Mouse (Mus musculus) hindbrain, embryonic 12.5 days (tissue): ENCODE measurements around the gene Eif5a. TPM values are rescaled to one million over a fixed set of nuclear protein-coding genes. Genes with fewer than 3 reads are reported as not detected.

ENCODE experiments used
- ATAC-seq: fragments of 200-750 bp; cut with Nextera tagmentation; 2 replicates; pipeline ENCODE4 v1.8.0; 2017; ENCODE audit warnings: moderate TSS enrichment; ENCODE audit not compliant: low FRiP score
- H3K27ac ChIP-seq: fragments of 300-500 bp; sonication (generic); 2 replicates; pipeline ENCODE4 v1.5.1; 2016; ENCODE audit warnings: mild to moderate bottlenecking
- H3K27me3 ChIP-seq: fragments of 300-500 bp; sonication (generic); 2 replicates; pipeline ENCODE4 v1.6.1; 2016; ENCODE audit warnings: mild to moderate bottlenecking
- H3K36me3 ChIP-seq: fragments of 300-500 bp; sonication (generic); 2 replicates; pipeline ENCODE4 v1.6.1; 2016; ENCODE audit warnings: mild to moderate bottlenecking
- H3K4me1 ChIP-seq: fragments of 300-500 bp; sonication (generic); 2 replicates; pipeline ENCODE4 v1.6.1; 2016
- H3K4me2 ChIP-seq: fragments of 300-500 bp; sonication (generic); replicated peaks from 2 replicates; pipeline ENCODE4 v1.6.1; 2016; ENCODE audit warnings: mild to moderate bottlenecking
- H3K4me3 ChIP-seq: fragments of 300-500 bp; sonication (generic); 2 replicates; pipeline ENCODE4 v1.5.1; 2016; ENCODE audit warnings: mild to moderate bottlenecking
- H3K9ac ChIP-seq: fragments of 300-500 bp; sonication (generic); 2 replicates; pipeline ENCODE4 v1.6.1; 2016; ENCODE audit warnings: mild to moderate bottlenecking, moderate library complexity
- H3K9me3 ChIP-seq: fragments of 300-500 bp; sonication (generic); replicated peaks from 2 replicates; pipeline ENCODE4 v1.6.1; 2016; ENCODE audit warnings: mild to moderate bottlenecking
- WGBS: fragments of 180-500 bp; shearing (Covaris S2); methylation state at CpG from one replicate; pipeline ENCODE4 v1.1.7; 2016; 5-methylcytosine and 5-hydroxymethylcytosine counted together
- microRNA-seq: library from miRNA; unstranded; fragments of <30 nt; microRNA quantifications from one replicate; pipeline ENCODE4, GENCODE M21; 2017
- polyA plus RNA-seq: library from polyadenylated mRNA; unstranded; fragments of >200 nt; fragmentation: Nextera tagmentation; extraction: Ambion mirVana; gene quantifications from 2 replicates; pipeline ENCODE4 v1.2.1, GENCODE M21; 2016

Eif5a gene
- polyA plus RNA-seq, 1 experiment from 2014 or later: 1,360 TPM

- no peak overlapping the region for H3K4me2 ChIP-seq
- peak overlapping the region; percentile 17; the same call in 1 of the 2 replicates for H3K27ac ChIP-seq
- 67% methylated on average over 7 of the region's 7 CpGs for WGBS
- peaks cover 12% of the 10 kb centered on the region for H3K27me3 ChIP-seq
- H3K4me1 ChIP-seq: peaks cover 24% of the 10 kb centered on the region
- no peak for ATAC-seq
- H3K9ac ChIP-seq: no peak overlapping the region
- H3K4me3 ChIP-seq: no peak overlapping the region
- no peaks in the 10 kb centered on the region for H3K36me3 ChIP-seq
- no peaks in the 10 kb centered on the region for H3K9me3 ChIP-seq
These were observed 45.6 kb downstream of the Eif5a start for GRCm38 (mm10) chr11:69876186-69876585.

- ATAC-seq: no peak
- Histone ChIP-seq H3K4me1 (peaks cover 5% of the 10 kb centered on the region), H3K9me3 (no peaks in the 10 kb centered on the region), H3K27me3 (no peaks in the 10 kb centered on the region; the same call in 1 of the 2 replicates), H3K36me3 (no peaks in the 10 kb centered on the region), H3K27ac (no peak overlapping the region), H3K4me3 (no peak overlapping the region), H3K4me2 (no peak overlapping the region), H3K9ac (no peak overlapping the region)
- WGBS: 87% methylated on average over 4 of the region's 4 CpGs
These were observed 49.3 kb downstream of the Eif5a start for GRCm38 (mm10) chr11:69872451-69872850.

- no peak for ATAC-seq
- H3K27me3 ChIP-seq: peaks cover 4% of the 10 kb centered on the region; the same call in 1 of the 2 replicates
- 86% methylated on average over 7 of the region's 7 CpGs for WGBS
- H3K9ac ChIP-seq: no peak overlapping the region
- H3K4me3 ChIP-seq: no peak overlapping the region
- H3K27ac ChIP-seq: no peak overlapping the region
- no peaks in the 10 kb centered on the region for H3K4me1 ChIP-seq
- no peaks in the 10 kb centered on the region for H3K9me3 ChIP-seq
- H3K36me3 ChIP-seq: no peaks in the 10 kb centered on the region
- H3K4me2 ChIP-seq: no peak overlapping the region
These were observed 49.9 kb downstream of the Eif5a start for GRCm38 (mm10) chr11:69871822-69872221.

DNA sequence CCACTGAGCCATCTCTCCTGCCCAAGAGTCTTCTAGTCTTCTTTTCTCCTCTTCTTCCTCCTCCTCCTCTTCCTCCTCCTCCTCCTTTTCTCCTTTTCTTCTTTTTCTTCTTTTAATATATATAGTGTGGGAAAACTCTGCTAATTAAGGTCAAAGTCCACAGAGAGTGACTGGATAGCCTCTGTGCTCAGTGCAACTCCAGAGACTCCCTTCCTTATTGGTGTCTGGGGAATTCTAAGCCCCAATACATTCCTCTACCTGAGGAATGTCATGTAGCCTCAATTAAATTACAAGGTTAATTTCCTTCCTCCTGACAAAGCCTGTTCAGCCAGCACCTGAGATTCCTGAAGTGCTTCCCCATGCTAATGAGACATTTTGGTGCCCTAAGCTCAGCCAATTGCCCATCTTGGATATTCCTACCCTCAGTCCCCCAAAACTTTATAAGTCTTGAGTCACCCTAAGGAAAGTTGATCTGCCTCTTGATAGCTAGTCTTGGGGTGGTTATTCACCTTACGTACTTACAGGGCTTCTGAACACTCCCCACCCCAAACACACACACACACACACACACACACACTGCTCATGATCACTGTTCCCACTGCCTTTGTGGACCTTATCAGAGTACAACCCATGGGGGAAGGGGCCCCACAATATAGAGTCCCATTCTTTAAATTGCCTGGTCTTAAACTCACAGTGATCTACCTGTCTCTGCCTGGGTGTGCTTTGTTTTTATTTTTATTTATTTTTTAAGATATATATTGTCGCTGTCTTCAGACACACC lies 51.3 kb downstream of the Eif5a start:
- Histone ChIP-seq H3K4me2 (no peak overlapping the region), H3K27me3 (peaks cover 5% of the 10 kb centered on the region; the same call in 1 of the 2 replicates), H3K4me3 (no peak overlapping the region), H3K9me3 (no peaks in the 10 kb centered on the region), H3K27ac (no peak overlapping the region), H3K9ac (no peak overlapping the region), H3K36me3 (no peaks in the 10 kb centered on the region), H3K4me1 (no peaks in the 10 kb centered on the region)
- WGBS: 95% methylated on average over 2 of the region's 2 CpGs
- no peak for ATAC-seq

- WGBS: 74% methylated on average over 9 of the region's 9 CpGs
- H3K9me3 ChIP-seq: no peaks in the 10 kb centered on the region
- no peak for ATAC-seq
- no peak overlapping the region for H3K4me2 ChIP-seq
- H3K9ac ChIP-seq: no peak overlapping the region
- H3K4me1 ChIP-seq: no peaks in the 10 kb centered on the region
- no peak overlapping the region for H3K4me3 ChIP-seq
- H3K27ac ChIP-seq: no peak overlapping the region
- H3K27me3 ChIP-seq: 0 out of 2 replicates have a peak, but pooled peaks cover 5% of the 10 kb centered on the region
- H3K36me3 ChIP-seq: no peaks in the 10 kb centered on the region
These were observed 54.4 kb downstream of the Eif5a start for GRCm38 (mm10) chr11:69867335-69867734.

Small RNA genes within 50 kb of the gene (microRNA-seq; reads per million reads assigned to microRNA genes)
- gene Mir6924: not detected

Other genes starting within 250 kb of the Eif5a start
- gene Eif4a1, start 249.5 kb downstream of the Eif5a start, polyA plus RNA-seq: 555 and 589 TPM in 2 replicates
- 105 and 106 TPM in 2 replicates for gene Senp3, start 239.9 kb downstream of the Eif5a start, polyA plus RNA-seq
- gene Tnfsf13, start 236.2 kb downstream of the Eif5a start, polyA plus RNA-seq: 0.42 and 0.49 TPM in 2 replicates
- 3.1 and 3.4 TPM in 2 replicates for gene Tnfsf12, start 226.1 kb downstream of the Eif5a start, polyA plus RNA-seq
- gene Tnfsfm13, start 225.9 kb downstream of the Eif5a start, polyA plus RNA-seq: 0.80 and 1.9 TPM in 2 replicates
- 32.2 and 39.0 TPM in 2 replicates for gene Polr2a, start 163.3 kb downstream of the Eif5a start, polyA plus RNA-seq
- gene Slc35g3, start 160.0 kb downstream of the Eif5a start, polyA plus RNA-seq: 0.40 and 0.61 TPM in 2 replicates
- gene Zbtb4, start 156.0 kb downstream of the Eif5a start, polyA plus RNA-seq: 2.3 and 2.4 TPM in 2 replicates
- 3.0 and 5.9 TPM in 2 replicates for gene Chrnb1, start 126.0 kb downstream of the Eif5a start, polyA plus RNA-seq
- gene Fgf11, start 120.1 kb downstream of the Eif5a start, polyA plus RNA-seq: 3.7 and 4.2 TPM in 2 replicates
- gene Tmem102, start 116.3 kb downstream of the Eif5a start, polyA plus RNA-seq: 1.6 and 2.4 TPM in 2 replicates
- gene Gm39566, start 106.7 kb downstream of the Eif5a start, polyA plus RNA-seq: not detected in 2 replicates
- 0.14 TPM in 1 of 2 replicates, not detected in the other for gene Spem2, start 103.5 kb downstream of the Eif5a start, polyA plus RNA-seq
- 0.21 and 0.46 TPM in 2 replicates for gene Spem1, start 99.8 kb downstream of the Eif5a start, polyA plus RNA-seq
- gene Nlgn2, start 84.2 kb downstream of the Eif5a start, polyA plus RNA-seq: 14.7 and 14.9 TPM in 2 replicates
- 268 and 314 TPM in 2 replicates for gene Tmem256, start 83.4 kb downstream of the Eif5a start, polyA plus RNA-seq
- 74.9 and 87.3 TPM in 2 replicates for gene Plscr3, start 75.6 kb downstream of the Eif5a start, polyA plus RNA-seq
- gene Tnk1, start 63.2 kb downstream of the Eif5a start, polyA plus RNA-seq: 0.57 and 1.4 TPM in 2 replicates
- gene Tmem95, start 43.9 kb downstream of the Eif5a start, polyA plus RNA-seq: not detected in 2 replicates
- 2.9 and 3.2 TPM in 2 replicates for gene Kctd11, start 40.6 kb downstream of the Eif5a start, polyA plus RNA-seq
- gene Acap1, start 26.4 kb downstream of the Eif5a start, polyA plus RNA-seq: 0.86 and 0.92 TPM in 2 replicates
- gene 2810408A11Rik, start 21.0 kb downstream of the Eif5a start, polyA plus RNA-seq: 17.8 TPM in 2 replicates
- gene Neurl4, start 20.9 kb downstream of the Eif5a start, polyA plus RNA-seq: 15.0 and 15.2 TPM in 2 replicates
- gene Gps2, start 8.1 kb downstream of the Eif5a start, polyA plus RNA-seq: 84.7 and 90.1 TPM in 2 replicates
- gene Ybx2, start 13.8 kb upstream of the Eif5a start, polyA plus RNA-seq: 5.5 and 9.0 TPM in 2 replicates
- 9.6 and 12.9 TPM in 2 replicates for gene Slc2a4, start 26.2 kb upstream of the Eif5a start, polyA plus RNA-seq
- gene Cldn7, start 42.8 kb upstream of the Eif5a start, polyA plus RNA-seq: 9.5 and 21.8 TPM in 2 replicates
- 22.4 and 26.1 TPM in 2 replicates for gene Ctdnep1, start 59.2 kb upstream of the Eif5a start, polyA plus RNA-seq
- 123 and 127 TPM in 2 replicates for gene Elp5, start 60.6 kb upstream of the Eif5a start, polyA plus RNA-seq
- gene Gabarap, start 69.2 kb upstream of the Eif5a start, polyA plus RNA-seq: 598 and 607 TPM in 2 replicates
- 87.8 and 96.2 TPM in 2 replicates for gene Phf23, start 73.8 kb upstream of the Eif5a start, polyA plus RNA-seq
- gene Dvl2, start 78.6 kb upstream of the Eif5a start, polyA plus RNA-seq: 45.9 and 46.4 TPM in 2 replicates
- 59.8 and 61.9 TPM in 2 replicates for gene Acadvl, start 93.5 kb upstream of the Eif5a start, polyA plus RNA-seq
- gene Dlg4, start 95.0 kb upstream of the Eif5a start, polyA plus RNA-seq: 23.0 and 28.5 TPM in 2 replicates
- gene Asgr1, start 132.1 kb upstream of the Eif5a start, polyA plus RNA-seq: 0.56 and 0.89 TPM in 2 replicates
- not detected in 2 replicates for gene Asgr2, start 170.7 kb upstream of the Eif5a start, polyA plus RNA-seq
- gene Mgl2, start 208.4 kb upstream of the Eif5a start, polyA plus RNA-seq: 0.50 and 0.77 TPM in 2 replicates
- gene Clec10a, start 234.2 kb upstream of the Eif5a start, polyA plus RNA-seq: 0.71 and 2.6 TPM in 2 replicates